Mouse (Mus musculus): ENCODE results near the gene Grik4. TPM values are rescaled to one million over a fixed set of nuclear protein-coding genes. Genes with fewer than 3 reads are reported as not detected.
"Not testable (repeated sequence)": the region's sequence is repeated elsewhere in the genome, so short reads cannot be mapped to it uniquely, and the experiment has no call there.

Grik4 gene
- total RNA-seq (2022) = not detected

DNA sequence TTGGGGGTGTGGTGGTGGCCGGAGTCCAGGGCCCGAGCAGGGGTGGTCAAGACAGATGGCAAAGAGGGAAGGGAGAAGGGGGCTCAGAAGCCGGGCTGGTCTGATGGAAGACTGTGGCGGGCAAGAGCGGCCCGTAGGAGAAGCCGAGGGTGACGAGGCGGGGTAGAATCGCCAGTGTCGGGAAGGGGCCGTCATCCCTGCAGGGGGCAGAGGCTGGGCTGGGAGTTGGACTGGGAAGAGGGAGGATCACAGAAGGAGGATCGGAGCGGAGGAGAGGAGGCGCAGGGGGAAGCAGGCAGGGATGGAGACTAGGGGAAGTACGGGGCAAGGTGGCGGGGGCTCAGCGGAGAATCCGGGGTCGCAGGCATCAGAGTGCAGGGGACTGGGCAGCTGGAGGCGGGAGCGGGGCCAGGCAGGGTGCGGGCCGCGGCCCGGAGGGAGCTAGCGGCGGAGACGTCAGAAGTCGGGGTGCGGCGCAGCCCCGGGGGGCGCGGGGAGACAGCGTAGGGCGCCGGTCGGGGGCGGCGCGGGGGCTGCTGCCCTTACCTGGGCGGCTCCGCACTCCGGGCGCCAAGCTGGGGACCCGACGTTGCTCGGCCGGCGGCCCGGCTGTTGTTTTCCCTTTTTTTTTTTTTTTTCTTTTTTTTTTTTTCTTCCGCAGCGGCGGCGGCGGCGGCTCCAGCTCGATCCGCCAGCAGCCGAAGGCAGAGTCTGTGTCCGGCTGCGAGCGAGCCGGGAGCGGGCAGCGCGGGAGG lies at the start of gene Grik4:
TSS of gene Grik4 (minus strand) at position 713 of the 755 bp plus-strand sequence.
- DNase-seq (ENCODE audit: low spot score) = no peak

DNA sequence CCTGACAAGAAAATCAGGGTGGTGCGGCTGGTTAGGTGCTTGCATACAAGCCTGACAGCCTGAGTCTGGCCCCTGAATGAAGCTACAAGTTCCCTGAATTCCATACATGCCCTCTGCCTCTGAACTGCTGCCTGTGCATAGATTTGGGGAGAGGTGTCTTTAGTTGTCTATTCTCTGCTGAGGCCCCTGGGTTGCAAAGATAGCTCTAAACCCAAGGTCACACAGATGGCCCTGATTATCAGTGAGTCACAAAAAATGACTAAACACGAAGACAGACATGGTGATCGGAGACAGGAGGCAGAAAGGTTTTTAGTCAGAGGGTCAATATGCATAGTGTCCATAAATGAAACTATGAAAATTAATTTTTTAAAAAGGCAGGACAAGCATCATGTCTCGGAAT lies 49.4 kb upstream of the Grik4 start:
- no peak for DNase-seq (ENCODE audit: low spot score)

DNA sequence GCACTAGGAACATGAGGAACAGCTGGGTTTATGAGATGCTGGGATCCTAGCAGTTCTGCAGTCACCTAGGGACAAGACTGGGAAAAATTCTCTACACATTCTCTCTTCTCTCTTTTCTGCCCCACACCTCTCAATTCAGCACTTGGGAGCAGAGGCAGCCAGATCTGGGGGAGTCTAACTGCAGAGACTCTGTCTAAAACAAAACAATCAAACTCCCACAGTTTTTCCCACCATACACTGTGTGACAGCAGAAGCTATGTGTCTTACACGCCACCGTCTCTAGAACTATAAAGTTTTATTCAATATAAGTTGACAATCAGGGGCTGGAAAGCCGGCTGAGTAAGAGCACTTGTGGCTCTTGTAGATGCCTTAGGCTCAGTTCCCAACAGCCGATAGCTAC lies 43.7 kb upstream of the Grik4 start:
- no peak for DNase-seq (ENCODE audit: low spot score)

DNA sequence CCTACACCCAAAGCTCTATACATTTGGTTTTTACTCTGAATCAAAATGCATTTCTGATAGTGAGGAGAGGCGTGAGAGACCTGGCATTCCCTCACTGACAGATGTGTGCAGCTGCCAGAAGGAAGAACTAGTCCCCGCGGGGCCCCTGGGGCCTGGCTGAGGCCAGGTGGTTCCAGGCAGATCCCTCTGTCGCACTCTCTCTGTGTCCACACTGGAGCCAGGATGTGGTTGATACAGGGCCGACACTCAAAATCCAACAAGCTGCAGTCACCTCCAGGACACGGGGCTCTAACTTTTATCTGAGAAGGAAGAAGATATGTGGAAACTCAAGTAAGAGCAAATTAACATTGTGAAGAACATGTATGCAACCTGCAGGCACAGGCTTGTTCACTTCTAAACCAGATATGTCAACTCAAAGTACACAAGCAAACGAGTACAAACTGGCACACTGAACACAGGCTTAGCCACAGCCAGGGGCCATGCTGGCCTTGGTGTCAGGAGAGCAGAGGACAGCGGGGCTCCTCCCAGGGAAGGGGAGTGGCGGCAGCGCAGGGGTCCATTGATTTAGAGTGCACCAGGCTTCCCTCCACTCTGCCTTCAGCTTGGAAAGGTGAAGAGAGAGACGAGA lies 24.7 kb upstream of the Grik4 start:
- no peak for DNase-seq (ENCODE audit: low spot score)

DNA sequence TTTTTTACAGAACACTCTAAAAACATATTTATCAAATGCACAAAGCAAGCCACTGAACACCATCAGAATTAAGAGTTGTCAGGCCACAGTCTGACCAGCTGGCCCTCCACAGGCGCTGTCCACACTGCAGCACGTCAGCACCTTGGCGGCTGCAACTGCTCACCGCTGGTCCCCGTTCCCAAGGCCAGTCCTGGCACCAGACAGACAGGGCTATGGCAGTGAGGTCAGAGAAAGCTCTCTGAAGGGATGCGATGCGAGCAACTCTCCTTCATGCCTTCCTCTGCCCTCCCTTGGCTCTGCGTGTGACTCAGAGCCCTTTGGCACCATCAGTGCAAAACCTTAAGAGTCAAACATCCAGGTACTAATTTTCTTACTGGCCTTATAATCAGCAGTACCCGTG lies 23.4 kb upstream of the Grik4 start:
- no peak for DNase-seq (ENCODE audit: low spot score)

DNA sequence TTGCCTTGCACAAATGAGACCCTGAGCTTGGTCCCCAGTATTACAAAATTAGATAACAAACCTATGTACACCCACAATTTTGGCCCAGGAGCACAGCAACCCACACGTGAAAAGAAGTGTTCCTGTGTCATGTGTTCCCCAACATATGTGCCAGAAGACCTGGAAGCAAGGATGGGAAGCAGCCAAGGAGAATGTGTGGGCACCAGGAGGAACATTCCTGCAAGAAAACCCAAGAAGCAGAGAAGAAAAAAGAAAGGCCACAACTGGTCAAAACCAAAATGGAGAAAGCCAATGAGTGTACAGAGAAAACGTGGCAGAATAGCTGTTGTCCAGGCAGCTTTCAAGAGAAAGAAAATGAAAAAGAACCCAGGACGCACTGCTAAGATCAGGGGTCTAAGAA lies 20.5 kb upstream of the Grik4 start:
- DNase-seq (ENCODE audit: low spot score) = not testable (repeated sequence)

DNA sequence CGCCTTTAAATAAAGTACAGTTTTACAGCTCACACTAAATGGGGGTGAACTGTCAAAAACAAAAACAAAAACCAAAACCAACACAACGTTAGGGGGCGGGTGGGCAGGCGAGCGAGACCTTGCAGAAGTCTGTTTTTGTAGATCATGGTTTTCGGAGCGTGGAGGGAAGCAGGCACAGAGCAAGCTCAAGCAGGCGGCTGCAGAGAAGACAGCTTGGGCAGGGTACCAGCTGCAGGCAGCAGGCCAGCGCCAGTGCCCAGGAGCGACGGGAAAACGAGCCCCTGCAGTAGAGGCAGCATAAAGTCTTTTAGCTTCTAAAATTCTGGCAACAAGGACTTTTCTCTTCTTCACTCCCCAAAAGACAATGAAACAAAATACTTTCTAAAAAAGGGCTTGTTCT lies 20.1 kb upstream of the Grik4 start:
- no peak for DNase-seq (ENCODE audit: low spot score)

DNA sequence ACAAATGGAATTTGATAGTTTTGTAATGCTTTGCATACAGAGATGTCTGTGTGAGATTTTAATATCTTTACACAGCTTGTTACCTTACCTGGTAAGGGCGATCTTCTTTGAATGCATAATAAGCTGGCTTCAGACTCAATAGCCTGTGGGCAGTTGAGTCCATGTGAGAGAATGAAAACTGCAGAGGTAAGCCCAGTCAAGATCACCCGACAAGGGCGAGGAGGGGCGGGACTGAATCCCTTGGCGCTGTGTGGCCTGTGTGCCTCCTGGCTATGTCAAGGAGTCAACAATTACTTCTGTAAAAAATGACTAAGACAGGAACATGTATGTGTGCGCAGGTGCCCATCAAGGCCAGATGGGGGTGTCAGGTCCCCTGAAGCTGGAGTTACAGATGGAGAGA lies 18.2 kb upstream of the Grik4 start:
- no peak for DNase-seq (ENCODE audit: low spot score)

DNA sequence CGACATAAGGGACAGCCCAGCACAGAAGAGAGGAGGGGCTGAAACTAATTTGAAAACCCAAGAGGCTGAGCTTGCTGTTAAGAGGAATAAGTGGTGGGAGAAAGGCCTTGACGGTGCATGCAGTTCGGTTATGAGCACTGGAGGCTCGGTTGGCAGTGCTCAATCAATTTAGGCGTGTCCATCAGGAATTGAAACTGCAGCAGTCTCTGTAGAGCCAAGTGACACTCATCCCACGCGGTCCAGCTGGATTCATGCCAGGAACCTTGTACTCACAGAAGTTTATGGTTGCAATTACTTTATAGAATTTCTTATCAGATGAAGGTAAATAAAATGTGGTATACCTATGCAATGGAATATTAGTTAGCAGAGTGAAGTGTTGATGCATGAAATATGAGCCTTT lies 14.1 kb upstream of the Grik4 start:
- DNase-seq (ENCODE audit: low spot score) = no peak

DNA sequence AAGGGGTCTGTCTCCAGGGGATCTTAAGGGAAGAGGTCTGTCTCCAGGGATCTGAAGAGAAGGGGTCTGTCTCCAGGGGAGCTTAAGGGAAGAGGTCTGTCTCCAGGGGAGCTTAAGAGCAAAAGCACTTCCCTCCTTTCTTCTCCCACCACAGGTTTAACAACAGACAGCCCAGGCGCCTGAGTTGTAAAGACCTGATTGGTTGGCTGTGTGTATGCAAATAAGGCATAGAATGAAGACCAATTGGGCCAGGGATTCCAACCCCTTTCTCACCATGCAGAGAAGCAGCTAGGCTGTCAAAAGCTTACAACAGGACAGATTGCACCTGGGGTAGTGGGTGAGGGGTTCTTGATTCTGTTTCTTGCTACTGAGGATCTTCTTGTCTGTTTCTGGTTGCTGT lies 4.1 kb upstream of the Grik4 start:
- no peak for DNase-seq (ENCODE audit: low spot score)

DNA sequence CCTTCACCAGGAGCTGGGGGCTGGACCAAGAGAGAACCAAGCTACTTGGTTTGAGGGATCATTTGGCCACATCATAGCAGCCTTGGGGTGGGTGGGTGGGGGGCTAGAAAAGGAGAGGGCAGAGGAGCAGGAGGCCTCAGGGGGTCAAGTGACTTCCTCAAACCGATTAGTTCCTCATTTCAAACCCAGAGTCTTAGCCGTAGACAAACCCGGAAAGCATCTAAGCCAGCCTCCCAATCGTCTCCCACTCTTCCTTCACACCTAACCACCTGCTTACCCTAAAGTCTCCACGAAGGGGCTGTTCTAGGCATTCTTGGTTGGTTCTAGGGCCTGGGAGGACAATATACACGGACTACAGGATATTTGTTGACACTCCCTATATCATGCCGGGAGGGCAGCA lies 881 bp upstream of the Grik4 start:
- DNase-seq (ENCODE audit: low spot score) = no peak

DNA sequence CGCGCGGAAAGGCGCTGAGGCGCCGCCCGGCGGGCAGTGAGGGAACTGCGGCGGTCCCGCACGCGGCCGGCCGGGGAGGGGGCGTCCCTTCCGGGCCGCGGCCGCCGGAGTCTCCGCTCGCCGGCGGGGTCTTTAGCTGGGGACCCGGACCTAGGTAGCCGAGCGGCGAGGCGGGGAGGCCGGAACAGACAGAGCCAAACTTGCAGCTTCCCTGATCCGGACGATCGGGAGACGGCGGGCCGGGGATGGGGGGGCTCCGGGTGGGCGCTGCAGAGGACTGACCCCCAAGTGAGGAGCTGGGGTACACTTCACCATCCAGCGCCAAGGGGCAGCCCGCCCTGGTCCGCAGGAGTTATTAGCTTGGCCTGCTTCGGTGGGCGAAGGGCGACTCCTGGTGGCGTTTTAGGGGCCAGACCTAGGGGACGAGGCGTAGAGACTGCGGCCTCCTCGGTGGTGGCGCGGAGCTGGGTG lies 278 bp upstream of the Grik4 start:
- peak; percentile 79 for DNase-seq (ENCODE audit: low spot score)

DNA sequence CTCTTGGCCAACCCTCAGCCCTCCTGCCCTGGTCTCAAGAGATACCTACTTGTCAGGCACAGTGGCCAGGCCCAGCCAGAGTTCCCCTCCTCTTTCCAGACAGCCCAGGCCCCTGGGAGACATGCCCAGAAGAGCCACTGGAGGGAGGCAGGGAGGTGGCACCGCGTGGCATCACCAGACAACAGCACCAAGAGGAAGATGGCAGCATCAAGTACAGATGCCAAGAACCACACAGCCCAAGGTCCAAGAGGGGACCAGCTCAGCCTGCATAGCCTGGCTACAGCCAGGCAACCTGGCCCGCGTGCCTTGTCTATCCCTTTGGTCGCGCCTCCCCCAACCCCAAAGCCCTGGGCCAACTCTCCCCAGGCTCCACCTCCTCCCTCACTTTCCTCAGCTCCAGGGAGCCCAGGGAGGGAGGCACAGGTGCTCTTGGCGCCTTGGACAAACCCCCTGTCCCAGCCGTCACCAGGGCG lies 1.2 kb downstream of the Grik4 start:
- DNase-seq (ENCODE audit: low spot score) = no peak

DNA sequence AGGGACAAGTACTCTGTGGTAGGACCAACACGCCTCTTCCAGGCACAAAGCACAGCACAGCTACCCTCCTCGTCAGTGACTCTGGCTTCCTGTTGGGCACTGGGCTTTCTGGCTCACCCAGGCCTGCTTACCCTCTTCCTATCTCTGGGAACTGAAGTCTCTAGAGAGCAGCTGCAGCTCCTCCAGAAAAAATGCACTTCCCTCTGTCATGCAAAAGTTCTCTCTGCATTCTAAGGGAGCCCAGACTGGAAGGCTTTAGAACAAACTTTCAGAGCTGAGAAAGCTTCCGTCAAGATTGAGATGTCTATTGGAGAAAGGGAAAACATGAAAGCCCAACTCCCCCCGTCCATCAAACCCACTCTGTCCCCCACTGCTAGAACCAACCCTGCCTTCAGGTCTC lies 2.1 kb downstream of the Grik4 start:
- DNase-seq (ENCODE audit: low spot score) = no peak

DNA sequence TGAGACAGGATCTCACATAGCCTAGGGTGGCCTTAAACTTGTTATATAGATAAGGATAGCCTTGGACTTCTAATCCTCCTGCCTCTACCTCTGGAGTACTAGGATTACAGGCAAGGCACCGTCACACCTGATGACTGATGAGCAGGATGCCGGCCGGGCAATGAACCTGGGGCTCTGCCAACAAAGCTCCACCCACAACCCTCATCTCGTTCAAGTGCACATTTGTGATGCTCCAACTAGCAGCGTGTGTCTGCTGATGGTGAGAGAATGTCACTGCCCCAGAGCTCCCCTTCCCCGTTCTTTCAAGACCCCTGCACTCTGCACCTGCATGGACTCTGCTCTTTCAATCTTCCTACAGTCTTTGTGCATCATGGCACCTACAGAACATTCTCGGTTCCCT lies 12.1 kb downstream of the Grik4 start:
- DNase-seq (ENCODE audit: low spot score) = no peak

DNA sequence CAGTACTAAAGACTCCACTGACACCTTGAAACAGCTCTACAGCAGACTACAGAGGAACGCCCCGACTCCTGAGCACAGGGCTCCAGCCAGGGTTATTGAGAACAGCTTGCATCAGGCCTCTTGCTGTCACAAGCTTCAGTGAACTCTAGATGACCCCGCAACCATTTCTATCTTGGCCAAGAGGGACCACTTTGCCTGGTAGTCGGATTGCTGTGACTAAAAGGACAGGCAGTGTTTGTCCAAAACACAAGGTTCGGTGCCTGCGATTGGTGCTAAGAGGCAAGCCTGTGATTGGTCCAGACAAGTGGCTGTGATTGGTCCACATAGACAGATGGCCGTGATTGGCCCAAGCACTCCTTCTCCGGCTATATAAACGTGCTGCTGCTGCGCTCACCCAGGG lies 16.8 kb downstream of the Grik4 start:
- no peak for DNase-seq (ENCODE audit: low spot score)

DNA sequence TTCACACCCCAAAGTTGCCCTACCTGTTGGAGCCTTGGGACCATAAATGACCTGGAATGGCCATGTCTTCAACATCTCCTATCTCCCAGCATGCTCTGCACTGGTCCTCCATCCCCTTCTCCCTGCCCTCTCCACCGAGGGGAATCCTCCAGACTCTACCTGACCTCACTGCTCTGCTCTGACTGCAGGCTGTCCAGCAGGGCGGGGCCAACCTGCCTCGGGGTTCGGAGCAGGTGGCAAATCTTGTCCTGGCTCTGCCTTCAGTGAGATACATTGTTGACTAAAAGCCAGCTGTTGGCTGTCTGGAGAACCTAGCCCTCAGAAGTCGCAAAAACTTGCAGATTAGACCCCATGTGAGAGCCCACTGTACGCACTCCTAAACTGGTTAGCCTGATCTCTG lies 17.7 kb downstream of the Grik4 start:
- DNase-seq (ENCODE audit: low spot score) = no peak

DNA sequence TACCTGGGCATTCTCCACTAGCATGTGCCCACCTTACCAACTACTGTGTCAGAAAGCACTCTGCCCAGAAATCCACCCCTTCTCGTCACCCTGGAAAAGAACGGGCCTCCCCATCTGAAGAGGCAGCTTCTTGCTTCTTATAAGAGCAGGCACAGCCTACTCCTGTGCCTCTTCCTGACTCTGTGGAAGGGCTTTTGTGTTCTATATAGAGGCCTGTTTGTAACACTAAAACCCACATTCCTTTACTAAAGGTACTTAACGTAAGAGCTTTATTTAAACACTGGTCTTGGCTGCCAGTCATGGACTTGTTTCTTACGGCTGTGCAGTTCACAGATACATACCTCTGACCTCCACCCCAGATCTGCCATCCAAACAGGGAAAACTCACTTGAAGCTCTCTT lies 22.5 kb downstream of the Grik4 start:
- DNase-seq (ENCODE audit: low spot score) = no peak

DNA sequence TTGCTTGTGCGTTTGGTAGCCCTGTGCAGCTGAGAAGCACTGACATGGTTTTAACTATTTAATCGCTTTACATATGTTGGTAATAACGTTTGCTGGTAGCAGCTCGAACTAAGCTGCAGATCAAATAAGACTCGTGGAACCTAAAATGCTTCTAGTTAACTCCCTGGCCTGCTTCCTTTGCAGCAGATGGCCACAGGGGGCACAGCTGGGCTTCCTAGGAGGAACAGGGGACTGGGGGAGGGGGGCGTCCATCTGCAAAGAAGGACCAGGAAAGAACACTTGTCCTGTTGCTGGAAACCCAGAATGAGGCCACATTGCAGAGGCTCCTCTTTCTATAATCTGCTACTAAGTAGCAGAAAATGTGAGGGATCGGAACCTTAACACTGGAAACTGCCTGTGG lies 24.1 kb downstream of the Grik4 start:
- DNase-seq (ENCODE audit: low spot score) = no peak

DNA sequence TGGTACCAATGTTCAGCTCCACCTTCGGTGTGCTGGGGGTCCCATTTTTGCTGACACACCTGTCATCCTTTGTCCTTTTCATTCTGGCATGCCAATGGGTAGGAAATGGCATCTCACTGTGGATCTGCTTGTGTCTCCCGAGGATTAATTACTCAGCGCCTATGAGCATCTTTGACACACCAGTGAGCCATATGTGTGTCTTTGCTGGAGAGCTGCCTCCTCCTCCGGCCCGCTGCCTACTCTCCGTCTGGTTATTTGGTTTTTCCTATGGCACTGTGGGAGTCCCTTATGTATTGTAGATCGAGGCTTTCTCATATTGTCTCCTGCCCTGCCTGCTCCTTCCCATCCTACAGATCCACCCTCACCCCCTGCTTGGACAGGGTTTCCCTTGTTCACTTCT lies 26.4 kb downstream of the Grik4 start:
- no peak for DNase-seq (ENCODE audit: low spot score)

DNA sequence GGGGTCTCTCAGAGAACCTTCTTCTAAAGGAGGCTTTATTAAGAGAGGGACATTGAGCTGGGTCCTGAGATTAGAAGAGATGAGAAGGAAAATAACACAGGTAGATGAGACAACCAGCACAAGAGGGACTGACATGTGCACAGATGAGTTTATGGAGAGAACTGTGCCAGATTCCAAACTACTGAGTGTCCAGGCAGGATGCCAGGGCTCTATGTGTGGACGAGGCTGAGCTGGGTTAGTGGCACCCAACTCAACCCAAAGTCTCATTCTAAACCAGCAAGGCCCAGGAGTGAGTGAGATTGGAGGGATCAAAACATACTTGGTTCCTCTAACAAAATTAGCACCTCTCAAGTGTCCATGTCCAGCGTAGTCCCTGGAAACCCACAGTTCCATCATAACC lies 31.1 kb downstream of the Grik4 start:
- no peak for DNase-seq (ENCODE audit: low spot score)

DNA sequence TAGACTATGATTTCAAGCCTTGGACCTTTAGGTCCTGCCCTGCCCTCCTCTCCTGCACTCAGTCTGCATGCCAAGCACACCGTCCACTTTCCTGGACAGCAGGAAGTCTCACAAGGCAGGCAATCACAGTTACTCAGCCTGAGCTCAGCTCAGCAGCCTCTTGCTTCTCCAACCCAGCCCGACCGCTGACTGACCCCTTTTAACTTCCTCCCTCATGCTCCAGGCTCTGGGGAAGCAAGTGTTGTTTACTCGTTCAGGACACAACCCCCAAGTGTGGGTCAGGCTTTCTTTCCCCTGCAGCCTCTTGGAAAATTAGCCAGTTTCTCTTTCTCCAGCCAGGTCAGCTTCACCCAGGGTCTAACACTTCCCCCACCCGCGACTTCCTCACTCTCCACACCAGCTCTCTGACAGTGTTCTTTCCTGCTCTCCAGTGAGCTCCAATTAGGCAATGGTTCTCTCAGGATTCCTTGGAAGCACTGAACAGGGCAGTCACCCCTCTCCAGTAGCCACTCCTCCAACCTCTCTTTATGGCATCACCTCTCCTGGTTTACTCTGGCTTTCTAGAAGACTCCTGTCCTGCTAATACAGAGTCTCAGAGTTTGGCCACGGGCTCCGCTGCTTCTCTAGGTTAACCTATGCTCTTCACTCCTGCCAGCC lies 35.5 kb downstream of the Grik4 start:
- peak; percentile 19 for DNase-seq (ENCODE audit: low spot score)

DNA sequence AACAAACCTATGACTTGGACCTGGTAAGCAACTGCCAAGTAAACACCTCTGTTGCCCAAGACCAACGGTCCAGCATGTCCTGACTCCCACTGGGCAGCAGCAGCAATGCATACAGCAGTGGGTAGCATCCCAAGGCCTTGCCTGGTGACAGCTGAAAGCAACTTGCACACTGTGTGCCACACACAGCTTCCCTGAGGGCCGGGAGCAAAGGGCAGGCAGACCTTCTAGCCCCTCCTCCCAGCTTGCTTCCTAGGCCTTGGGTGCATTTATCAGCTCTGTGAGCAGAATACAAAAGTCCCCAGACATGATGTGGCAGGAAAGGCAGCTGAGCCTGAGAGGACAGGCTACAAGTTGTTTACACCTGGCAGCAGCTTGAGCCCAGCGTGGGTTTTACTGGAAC lies 37.3 kb downstream of the Grik4 start:
- no peak for DNase-seq (ENCODE audit: low spot score)

Data from heart, adult 8-10 months (tissue).